Mouse (Mus musculus): ENCODE data around the gene Ifngr2. TPM values are rescaled to one million over a fixed set of nuclear protein-coding genes. Genes with fewer than 3 reads are reported as not detected.

Ifngr2 gene
- polyA plus RNA-seq, 1 experiment: 43.1 TPM

DNA sequence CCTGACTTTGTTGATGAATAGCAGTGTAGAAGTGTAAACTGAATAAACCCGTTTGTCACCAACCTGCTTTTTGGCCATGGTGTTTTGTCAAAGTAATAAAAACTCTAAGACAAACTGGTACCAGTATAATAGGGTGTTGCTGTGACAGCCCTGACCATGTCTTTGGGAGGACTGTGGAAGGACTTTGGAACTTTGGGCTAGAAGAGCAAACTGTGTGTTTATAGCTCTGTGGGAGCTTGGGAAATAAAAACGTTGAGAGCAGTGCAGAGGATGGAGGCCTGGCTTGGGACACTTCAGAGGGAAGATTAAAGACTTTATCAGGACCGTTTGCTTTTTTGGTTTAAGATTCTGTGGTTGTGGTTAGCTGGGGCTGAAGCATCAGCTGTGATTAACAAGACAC is 24.2 kb downstream of the Ifngr2 start:
- no peak for TF ChIP-seq POLR2A (IDR thresholded peaks at IDR 0.05; ENCODE audit: borderline replicate concordance, extremely low read depth, insufficient read depth, insufficient read length, poor library complexity, severe bottlenecking)
- TF ChIP-seq CTCF (IDR thresholded peaks at IDR 0.05; ENCODE audit: borderline replicate concordance, extremely low read depth, insufficient read depth, insufficient read length): no peak
- no peak for DNase-seq (ENCODE audit: low read depth)

- TF ChIP-seq CTCF (IDR thresholded peaks at IDR 0.05; ENCODE audit: borderline replicate concordance, extremely low read depth, insufficient read depth, insufficient read length): no peak
- no peak for TF ChIP-seq POLR2A (IDR thresholded peaks at IDR 0.05; ENCODE audit: borderline replicate concordance, extremely low read depth, insufficient read depth, insufficient read length, poor library complexity, severe bottlenecking)
- DNase-seq (ENCODE audit: low read depth): peak; percentile 32
These were observed 28.3 kb downstream of the Ifngr2 start for GRCm38 (mm10) chr16:91575151-91575550.

GRCm38 (mm10) chr16:91578980-91579720 is 32.3 kb downstream of the Ifngr2 start:
- peak; percentile 95 for DNase-seq (ENCODE audit: low read depth)
- TF ChIP-seq POLR2A (IDR thresholded peaks at IDR 0.05; ENCODE audit: borderline replicate concordance, extremely low read depth, insufficient read depth, insufficient read length, poor library complexity, severe bottlenecking) (no peak), CTCF (IDR thresholded peaks at IDR 0.05; ENCODE audit: borderline replicate concordance, extremely low read depth, insufficient read depth, insufficient read length) (no peak)

DNA sequence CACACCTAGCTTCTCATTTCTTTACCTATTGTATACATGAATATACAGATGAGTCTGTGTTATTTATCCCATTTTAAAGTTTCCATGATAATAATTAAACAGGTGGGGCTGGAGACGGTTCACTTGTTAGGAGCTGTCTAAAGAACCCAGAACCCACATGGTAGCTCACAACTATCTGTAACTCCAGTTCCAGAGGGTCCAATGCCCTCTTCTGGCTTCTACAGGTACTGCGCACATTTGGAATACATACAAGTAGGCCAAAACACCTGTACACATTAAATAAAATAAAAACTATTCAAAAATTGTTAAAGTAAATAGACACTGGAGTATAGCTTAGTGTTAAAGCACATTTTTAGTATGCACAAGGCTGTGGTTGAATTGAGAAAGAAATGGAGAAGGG is 35.4 kb downstream of the Ifngr2 start:
- peak; percentile 52 for DNase-seq (ENCODE audit: low read depth)
- peak; percentile 50; the same call in 1 of the 2 replicates for TF ChIP-seq CTCF (IDR thresholded peaks at IDR 0.05; ENCODE audit: borderline replicate concordance, extremely low read depth, insufficient read depth, insufficient read length)
- no peak for TF ChIP-seq POLR2A (IDR thresholded peaks at IDR 0.05; ENCODE audit: borderline replicate concordance, extremely low read depth, insufficient read depth, insufficient read length, poor library complexity, severe bottlenecking)

GRCm38 (mm10) chr16:91585617-91586016 is 38.7 kb downstream of the Ifngr2 start:
- no peak for TF ChIP-seq CTCF (IDR thresholded peaks at IDR 0.05; ENCODE audit: borderline replicate concordance, extremely low read depth, insufficient read depth, insufficient read length)
- TF ChIP-seq POLR2A (IDR thresholded peaks at IDR 0.05; ENCODE audit: borderline replicate concordance, extremely low read depth, insufficient read depth, insufficient read length, poor library complexity, severe bottlenecking): no peak
- DNase-seq (ENCODE audit: low read depth): no peak

- TF ChIP-seq POLR2A (IDR thresholded peaks at IDR 0.05; ENCODE audit: borderline replicate concordance, extremely low read depth, insufficient read depth, insufficient read length, poor library complexity, severe bottlenecking): no peak
- no peak for TF ChIP-seq CTCF (IDR thresholded peaks at IDR 0.05; ENCODE audit: borderline replicate concordance, extremely low read depth, insufficient read depth, insufficient read length)
These were observed 39.4 kb downstream of the Ifngr2 start for GRCm38 (mm10) chr16:91586244-91586643.

GRCm38 (mm10) chr16:91587730-91588453 is 41.0 kb downstream of the Ifngr2 start:
- TF ChIP-seq POLR2A (IDR thresholded peaks at IDR 0.05; ENCODE audit: borderline replicate concordance, extremely low read depth, insufficient read depth, insufficient read length, poor library complexity, severe bottlenecking): no peak
- TF ChIP-seq CTCF (IDR thresholded peaks at IDR 0.05; ENCODE audit: borderline replicate concordance, extremely low read depth, insufficient read depth, insufficient read length): no peak

More at GRCm38 (mm10) chr16:91586244-91586643, 39.4 kb downstream of the Ifngr2 start:
- DNase-seq (ENCODE audit: low read depth): no peak

DNA sequence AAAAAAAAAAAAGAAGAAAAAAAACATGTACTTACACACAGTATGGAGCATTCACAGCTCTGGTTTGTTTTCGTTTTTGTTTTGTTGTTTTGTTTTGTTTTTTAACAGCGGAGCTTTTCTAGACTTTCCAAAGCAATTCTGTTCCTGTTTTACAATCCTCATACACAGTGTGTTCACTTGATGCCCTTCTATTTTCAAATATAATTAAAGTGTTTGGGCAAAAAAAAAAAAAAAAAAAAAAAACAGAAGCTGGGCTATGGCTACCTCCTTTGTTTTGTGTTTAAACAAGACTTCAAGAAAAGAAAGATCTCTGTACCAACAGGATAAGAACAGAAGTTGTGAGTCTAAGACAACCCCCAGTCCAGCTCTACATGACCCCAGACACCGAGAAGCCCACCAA is 41.8 kb downstream of the Ifngr2 start:
- DNase-seq (ENCODE audit: low read depth): no peak
- TF ChIP-seq CTCF (IDR thresholded peaks at IDR 0.05; ENCODE audit: borderline replicate concordance, extremely low read depth, insufficient read depth, insufficient read length): no peak
- no peak for TF ChIP-seq POLR2A (IDR thresholded peaks at IDR 0.05; ENCODE audit: borderline replicate concordance, extremely low read depth, insufficient read depth, insufficient read length, poor library complexity, severe bottlenecking)

More at GRCm38 (mm10) chr16:91587730-91588453, 41.0 kb downstream of the Ifngr2 start:
- no peak for DNase-seq (ENCODE audit: low read depth)

GRCm38 (mm10) chr16:91592162-91592561 is 45.3 kb downstream of the Ifngr2 start:
- no peak for DNase-seq (ENCODE audit: low read depth)

DNA sequence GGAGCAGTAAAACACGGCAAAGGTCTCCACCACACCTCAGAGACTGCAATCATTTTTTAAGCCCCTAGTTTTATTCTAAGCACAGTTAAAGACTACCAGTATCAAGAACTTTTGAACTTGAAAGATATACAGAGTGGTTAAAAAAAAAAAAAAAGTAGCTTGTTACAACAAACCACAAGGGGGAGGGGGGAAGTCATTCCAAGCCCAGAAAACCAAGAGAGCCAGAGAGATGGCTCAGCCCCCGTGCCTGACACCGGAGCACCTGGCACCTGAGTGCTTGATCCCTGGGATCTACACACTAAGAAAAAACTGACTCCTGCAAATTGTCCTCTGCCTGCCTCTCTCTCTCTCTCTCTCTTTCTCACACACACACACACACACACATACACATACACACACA is 46.4 kb downstream of the Ifngr2 start:
- DNase-seq (ENCODE audit: low read depth): no peak
- no peak for TF ChIP-seq CTCF (IDR thresholded peaks at IDR 0.05; ENCODE audit: borderline replicate concordance, extremely low read depth, insufficient read depth, insufficient read length)
- no peak for TF ChIP-seq POLR2A (IDR thresholded peaks at IDR 0.05; ENCODE audit: borderline replicate concordance, extremely low read depth, insufficient read depth, insufficient read length, poor library complexity, severe bottlenecking)

More at GRCm38 (mm10) chr16:91592162-91592561, 45.3 kb downstream of the Ifngr2 start:
- no peak for TF ChIP-seq CTCF (IDR thresholded peaks at IDR 0.05; ENCODE audit: borderline replicate concordance, extremely low read depth, insufficient read depth, insufficient read length)
- TF ChIP-seq POLR2A (IDR thresholded peaks at IDR 0.05; ENCODE audit: borderline replicate concordance, extremely low read depth, insufficient read depth, insufficient read length, poor library complexity, severe bottlenecking): no peak

DNA sequence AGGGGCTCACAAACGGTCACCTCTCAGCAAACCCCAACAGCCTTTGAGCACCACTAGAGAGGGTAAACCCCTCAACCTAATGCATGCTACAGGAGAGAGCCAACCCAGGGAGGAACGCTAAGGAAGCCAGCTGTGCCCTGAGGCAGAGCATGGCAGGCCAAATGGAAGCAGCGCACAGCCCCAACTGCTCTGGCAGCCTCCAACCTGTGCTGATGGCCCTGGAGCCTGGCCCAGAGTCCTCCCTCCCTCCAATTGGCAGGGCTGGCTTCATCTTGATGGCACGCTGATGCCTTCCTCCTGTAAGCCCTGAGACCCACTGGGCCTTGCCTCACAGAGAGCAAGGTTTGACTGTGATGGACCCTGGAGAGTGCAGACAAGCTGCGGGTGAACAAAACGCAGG is 48.2 kb downstream of the Ifngr2 start:
- TF ChIP-seq CTCF (IDR thresholded peaks at IDR 0.05; ENCODE audit: borderline replicate concordance, extremely low read depth, insufficient read depth, insufficient read length) (no peak), POLR2A (IDR thresholded peaks at IDR 0.05; ENCODE audit: borderline replicate concordance, extremely low read depth, insufficient read depth, insufficient read length, poor library complexity, severe bottlenecking) (no peak)
- DNase-seq (ENCODE audit: low read depth): peak; percentile 79
